Mouse (Mus musculus): ENCODE data around the gene Ppp1r12b. TPM values are rescaled to one million over a fixed set of nuclear protein-coding genes. Genes with fewer than 3 reads are reported as not detected.

Ppp1r12b gene
- total RNA-seq, 1 experiment, result 5.4 TPM

DNA sequence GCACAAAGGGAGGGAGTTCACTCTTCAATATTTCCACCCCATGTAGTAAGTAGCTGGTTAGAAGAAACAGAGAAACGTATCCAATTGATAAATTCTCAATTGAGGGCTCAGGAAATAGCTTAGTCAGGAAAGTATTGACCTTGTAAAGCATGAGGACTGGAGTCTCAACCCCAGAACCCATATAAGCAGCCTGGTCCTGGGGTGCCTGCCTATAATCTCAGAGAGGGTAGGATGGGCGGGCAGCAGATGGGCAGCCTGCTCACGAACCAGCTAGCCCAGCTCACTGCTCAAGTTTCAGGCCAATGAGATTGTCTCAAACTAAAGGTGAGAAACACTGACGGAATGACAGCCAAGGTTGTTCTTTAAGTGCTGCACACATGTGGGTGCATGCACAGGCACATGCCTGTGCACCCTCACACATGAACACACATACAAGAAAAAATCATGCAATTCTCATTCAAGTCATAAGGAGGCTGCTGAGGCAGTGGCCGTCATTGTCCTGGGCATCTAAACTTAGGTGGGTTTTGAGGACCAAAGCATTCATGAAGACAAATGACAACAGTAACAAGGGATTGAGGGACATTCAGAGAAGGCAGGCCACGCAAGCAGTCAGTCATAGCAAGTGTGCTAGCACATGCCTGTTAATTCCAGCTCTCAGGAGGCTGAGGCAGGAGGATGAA lies 137.7 kb downstream of the Ppp1r12b start:
- H3K36me3 ChIP-seq (ENCODE audit: control insufficient read depth, insufficient read depth, low read length, poor library complexity, severe bottlenecking), result no peaks in the 10 kb centered on the region

DNA sequence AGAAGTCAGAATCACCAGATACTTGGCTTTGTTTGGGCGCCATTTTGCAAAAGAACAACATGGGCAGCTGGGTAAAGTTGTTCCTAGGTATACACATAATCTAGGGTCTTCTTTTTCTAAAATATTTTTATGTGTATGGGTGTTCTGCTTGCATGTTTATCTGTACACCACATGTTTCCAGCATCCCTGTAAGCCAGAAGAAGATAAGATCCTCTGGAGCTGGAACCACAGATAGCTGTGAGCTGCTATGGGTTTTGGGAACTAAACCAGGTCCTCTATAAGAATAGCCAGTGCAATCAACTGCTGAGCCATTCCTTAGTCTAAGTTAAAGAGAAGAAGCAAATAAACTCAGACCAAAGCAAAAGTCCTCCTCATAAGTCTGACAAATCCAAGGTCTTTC lies 138.6 kb downstream of the Ppp1r12b start:
- H3K9me3 ChIP-seq (ENCODE audit: control insufficient read depth, insufficient read depth, low read depth, low read length), result no peaks in the 10 kb centered on the region
- H3K27ac ChIP-seq (ENCODE audit: insufficient read depth, low read depth, low read length, poor library complexity, severe bottlenecking), result no peak overlapping the region
- in situ Hi-C loops (cut with MboI; ENCODE audit: low sequenced_read_pairs in 2 of 2, unreplicated experiment in 2 of 2), result no loop called here
- no peaks in the 10 kb centered on the region for H3K36me3 ChIP-seq (ENCODE audit: control insufficient read depth, insufficient read depth, low read length, poor library complexity, severe bottlenecking)
- H3K9ac ChIP-seq (ENCODE audit: insufficient read depth, low read depth, low read length, poor library complexity, severe bottlenecking), result no peak overlapping the region
- no peaks in the 10 kb centered on the region for H3K4me1 ChIP-seq (ENCODE audit: control insufficient read depth in 2 of 2, insufficient read depth in 2 of 2, low read length in 2 of 2, poor library complexity in 1 of 2)
- DNase-seq (ENCODE audit: low read depth, low spot score), result no peak
- TF ChIP-seq HCFC1 (IDR thresholded peaks at IDR 0.05; ENCODE audit: borderline replicate concordance, insufficient read depth, low read length), result no peak
- no peak overlapping the region for H3K4me3 ChIP-seq (ENCODE audit: insufficient read depth in 1 of 2, low read depth in 1 of 2, low read length in 2 of 2, poor library complexity in 1 of 2, severe bottlenecking in 1 of 2)

More for the DNA sequence above, 137.7 kb downstream of the Ppp1r12b start:
- Histone ChIP-seq H3K4me3 (ENCODE audit: insufficient read depth in 1 of 2, low read depth in 1 of 2, low read length in 2 of 2, poor library complexity in 1 of 2, severe bottlenecking in 1 of 2) (no peak overlapping the region), H3K9ac (ENCODE audit: insufficient read depth, low read depth, low read length, poor library complexity, severe bottlenecking) (no peak overlapping the region), H3K27ac (ENCODE audit: insufficient read depth, low read depth, low read length, poor library complexity, severe bottlenecking) (no peak overlapping the region), H3K4me1 (ENCODE audit: control insufficient read depth in 2 of 2, insufficient read depth in 2 of 2, low read length in 2 of 2, poor library complexity in 1 of 2) (no peaks in the 10 kb centered on the region), H3K9me3 (ENCODE audit: control insufficient read depth, insufficient read depth, low read depth, low read length) (no peaks in the 10 kb centered on the region)
- no peak for DNase-seq (ENCODE audit: low read depth, low spot score)
- in situ Hi-C loops (cut with MboI; ENCODE audit: low sequenced_read_pairs in 2 of 2, unreplicated experiment in 2 of 2), result no loop called here
- no peak for TF ChIP-seq MAFK (IDR thresholded peaks at IDR 0.05; ENCODE audit: insufficient read depth, low read depth, low read length)
- no peak for TF ChIP-seq CHD2 (IDR thresholded peaks at IDR 0.05; ENCODE audit: low read depth, low read length)
- TF ChIP-seq ZNF384 (IDR thresholded peaks at IDR 0.05; ENCODE audit: low read depth, low read length), result no peak
- TF ChIP-seq HCFC1 (IDR thresholded peaks at IDR 0.05; ENCODE audit: borderline replicate concordance, insufficient read depth, low read length), result no peak
- TF ChIP-seq ZC3H11A (IDR thresholded peaks at IDR 0.05; ENCODE audit: borderline replicate concordance, low read depth, low read length), result no peak

- Histone ChIP-seq H3K9me3 (ENCODE audit: control insufficient read depth, insufficient read depth, low read depth, low read length) (no peaks in the 10 kb centered on the region), H3K9ac (ENCODE audit: insufficient read depth, low read depth, low read length, poor library complexity, severe bottlenecking) (no peak overlapping the region), H3K4me3 (ENCODE audit: insufficient read depth in 1 of 2, low read depth in 1 of 2, low read length in 2 of 2, poor library complexity in 1 of 2, severe bottlenecking in 1 of 2) (no peak overlapping the region), H3K4me1 (ENCODE audit: control insufficient read depth in 2 of 2, insufficient read depth in 2 of 2, low read length in 2 of 2, poor library complexity in 1 of 2) (no peaks in the 10 kb centered on the region), H3K36me3 (ENCODE audit: control insufficient read depth, insufficient read depth, low read length, poor library complexity, severe bottlenecking) (no peaks in the 10 kb centered on the region), H3K27ac (ENCODE audit: insufficient read depth, low read depth, low read length, poor library complexity, severe bottlenecking) (no peak overlapping the region)
- in situ Hi-C loops (cut with MboI; ENCODE audit: low sequenced_read_pairs in 2 of 2, unreplicated experiment in 2 of 2), result no loop called here
- TF ChIP-seq MAFK (IDR thresholded peaks at IDR 0.05; ENCODE audit: insufficient read depth, low read depth, low read length) (no peak), ZC3H11A (IDR thresholded peaks at IDR 0.05; ENCODE audit: borderline replicate concordance, low read depth, low read length) (no peak), CHD2 (IDR thresholded peaks at IDR 0.05; ENCODE audit: low read depth, low read length) (no peak), ZNF384 (IDR thresholded peaks at IDR 0.05; ENCODE audit: low read depth, low read length) (no peak), HCFC1 (IDR thresholded peaks at IDR 0.05; ENCODE audit: borderline replicate concordance, insufficient read depth, low read length) (no peak)
- DNase-seq (ENCODE audit: low read depth, low spot score), result no peak
Measured at GRCm38 (mm10) chr1:134816617-134817016, 139.1 kb downstream of the Ppp1r12b start.

- Histone ChIP-seq H3K9me3 (ENCODE audit: control insufficient read depth, insufficient read depth, low read depth, low read length) (no peaks in the 10 kb centered on the region), H3K4me3 (ENCODE audit: insufficient read depth in 1 of 2, low read depth in 1 of 2, low read length in 2 of 2, poor library complexity in 1 of 2, severe bottlenecking in 1 of 2) (no peak overlapping the region), H3K27ac (ENCODE audit: insufficient read depth, low read depth, low read length, poor library complexity, severe bottlenecking) (no peak overlapping the region), H3K36me3 (ENCODE audit: control insufficient read depth, insufficient read depth, low read length, poor library complexity, severe bottlenecking) (no peaks in the 10 kb centered on the region), H3K9ac (ENCODE audit: insufficient read depth, low read depth, low read length, poor library complexity, severe bottlenecking) (no peak overlapping the region), H3K4me1 (ENCODE audit: control insufficient read depth in 2 of 2, insufficient read depth in 2 of 2, low read length in 2 of 2, poor library complexity in 1 of 2) (no peaks in the 10 kb centered on the region)
- no peak for DNase-seq (ENCODE audit: low read depth, low spot score)
- TF ChIP-seq CHD2 (IDR thresholded peaks at IDR 0.05; ENCODE audit: low read depth, low read length), result no peak
- TF ChIP-seq HCFC1 (IDR thresholded peaks at IDR 0.05; ENCODE audit: borderline replicate concordance, insufficient read depth, low read length), result no peak
- no peak for TF ChIP-seq ZNF384 (IDR thresholded peaks at IDR 0.05; ENCODE audit: low read depth, low read length)
- no peak for TF ChIP-seq ZC3H11A (IDR thresholded peaks at IDR 0.05; ENCODE audit: borderline replicate concordance, low read depth, low read length)
- TF ChIP-seq MAFK (IDR thresholded peaks at IDR 0.05; ENCODE audit: insufficient read depth, low read depth, low read length), result no peak
- in situ Hi-C loops (cut with MboI; ENCODE audit: low sequenced_read_pairs in 2 of 2, unreplicated experiment in 2 of 2), result no loop called here
Measured at GRCm38 (mm10) chr1:134815748-134816147, 140.0 kb downstream of the Ppp1r12b start.

DNA sequence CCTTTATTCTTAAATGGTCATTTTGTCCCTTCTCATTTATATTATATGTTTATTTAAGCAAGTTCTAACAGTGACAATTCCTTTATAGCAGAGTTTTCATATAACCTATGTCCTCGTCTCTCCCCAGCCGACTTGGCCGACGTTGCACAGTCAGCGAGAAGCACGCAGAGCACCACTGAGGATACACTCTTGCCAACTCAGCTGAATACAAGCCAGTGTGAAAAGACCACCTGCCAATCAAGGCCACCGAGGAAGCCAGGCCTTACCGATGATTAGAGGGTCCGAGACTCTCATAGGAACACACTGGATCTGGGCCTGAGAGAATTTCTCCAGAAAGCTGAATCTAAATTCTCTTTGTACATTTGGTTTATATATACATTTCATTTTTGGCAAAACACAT lies 150.3 kb downstream of the Ppp1r12b start:
- in situ Hi-C loops (cut with MboI; ENCODE audit: low sequenced_read_pairs in 2 of 2, unreplicated experiment in 2 of 2), result no loop called here
- Histone ChIP-seq H3K4me3 (ENCODE audit: insufficient read depth in 1 of 2, low read depth in 1 of 2, low read length in 2 of 2, poor library complexity in 1 of 2, severe bottlenecking in 1 of 2) (no peak overlapping the region), H3K4me1 (ENCODE audit: control insufficient read depth in 2 of 2, insufficient read depth in 2 of 2, low read length in 2 of 2, poor library complexity in 1 of 2) (no peaks in the 10 kb centered on the region), H3K9ac (ENCODE audit: insufficient read depth, low read depth, low read length, poor library complexity, severe bottlenecking) (no peak overlapping the region), H3K9me3 (ENCODE audit: control insufficient read depth, insufficient read depth, low read depth, low read length) (no peaks in the 10 kb centered on the region), H3K27ac (ENCODE audit: insufficient read depth, low read depth, low read length, poor library complexity, severe bottlenecking) (no peak overlapping the region), H3K36me3 (ENCODE audit: control insufficient read depth, insufficient read depth, low read length, poor library complexity, severe bottlenecking) (no peaks in the 10 kb centered on the region)
- no peak for TF ChIP-seq MAFK (IDR thresholded peaks at IDR 0.05; ENCODE audit: insufficient read depth, low read depth, low read length)
- DNase-seq (ENCODE audit: low read depth, low spot score), result no peak

All from ES-E14 (cell line).